Mouse (Mus musculus) cerebellum, adult 2 months (tissue): ENCODE results near the gene Ppm1h.

ENCODE experiments used
- CTCF ChIP-seq: fragments of 200-500 bp; IDR thresholded peaks from 2 replicates; pipeline ENCODE4 v1.5.1; 2011; ENCODE audit warnings: low read depth, mild to moderate bottlenecking, control low read depth, low read length, moderate library complexity, borderline replicate concordance; ENCODE audit not compliant: insufficient read depth
- POLR2A ChIP-seq: fragments of 200-500 bp; IDR thresholded peaks from 2 replicates; pipeline ENCODE4 v1.6.1; 2011; ENCODE audit warnings: low read length, control low read depth, borderline replicate concordance; ENCODE audit not compliant: insufficient read depth

- TF ChIP-seq POLR2A (no peak), CTCF (no peak)
These were observed 37.3 kb downstream of the Ppm1h start for GRCm38 (mm10) chr10:122715856-122716255.
